Mouse (Mus musculus) neural tube, embryonic 14.5 days (tissue): ENCODE results near the gene Cpt1a. TPM values are rescaled to one million over a fixed set of nuclear protein-coding genes. Genes with fewer than 3 reads are reported as not detected.

Source experiments
- ATAC-seq: fragments of 200-750 bp; cut with Nextera tagmentation; 2 replicates; pipeline ENCODE4 v1.8.0; 2017; ENCODE audit warnings: low read depth, mild to moderate bottlenecking, moderate TSS enrichment, moderate library complexity
- H3K27ac ChIP-seq: fragments of 300-500 bp; sonication (generic); 2 replicates; pipeline ENCODE4 v1.5.1; 2014; ENCODE audit warnings: low read depth, mild to moderate bottlenecking, control low read depth, low read length, moderate library complexity, mixed read lengths
- H3K27me3 ChIP-seq: fragments of 300-500 bp; sonication (generic); 2 replicates; pipeline ENCODE4 v1.6.1; 2014; ENCODE audit warnings: low read length; ENCODE audit not compliant: control insufficient read depth, insufficient read depth
- H3K36me3 ChIP-seq: fragments of 300-500 bp; sonication (generic); 2 replicates; pipeline ENCODE4 v1.6.1; 2014; ENCODE audit warnings: low read length, mixed read lengths; ENCODE audit not compliant: control insufficient read depth, insufficient read depth
- H3K4me1 ChIP-seq: fragments of 300-500 bp; sonication (generic); 2 replicates; pipeline ENCODE4 v1.6.1; 2014; ENCODE audit warnings: low read length; ENCODE audit not compliant: control insufficient read depth, insufficient read depth
- H3K4me2 ChIP-seq: fragments of 300-500 bp; sonication (generic); 2 replicates; pipeline ENCODE4 v1.6.1; 2014; ENCODE audit warnings: mild to moderate bottlenecking, low read depth, low read length, control low read depth
- H3K4me3 ChIP-seq: fragments of 300-500 bp; sonication (generic); 2 replicates; pipeline ENCODE4 v1.5.1; 2014; ENCODE audit warnings: low read depth, low read length, control low read depth, mixed read lengths
- H3K9ac ChIP-seq: fragments of 300-500 bp; sonication (generic); replicated peaks from 2 replicates; pipeline ENCODE4 v1.6.1; 2014; ENCODE audit warnings: low read depth, mild to moderate bottlenecking, control low read depth, low read length, mixed read lengths
- H3K9me3 ChIP-seq: fragments of 300-500 bp; sonication (generic); 2 replicates; pipeline ENCODE4 v1.6.1; 2016; ENCODE audit warnings: low read length; ENCODE audit not compliant: control insufficient read depth
- WGBS: fragments of 180-500 bp; shearing (Covaris S2); extraction: QIAGEN DNeasy Blood & Tissue Kit; methylation state at CpG from one replicate; pipeline ENCODE4 v1.1.7; 2014; 5-methylcytosine and 5-hydroxymethylcytosine counted together
- polyA plus RNA-seq: library from polyadenylated mRNA; unstranded; fragments of >200 nt; fragmentation: Nextera tagmentation; extraction: Ambion mirVana; gene quantifications from 2 replicates; pipeline ENCODE4 v1.2.1, GENCODE M21; 2014

Gene Cpt1a
- polyA plus RNA-seq, 1 experiment from 2014 or later, result 10.0 TPM

GRCm38 (mm10) chr19:3353415-3354111 is 31.4 kb downstream of the Cpt1a start:
- no peaks in the 10 kb centered on the region for H3K9me3 ChIP-seq
- H3K4me3 ChIP-seq, result no peak overlapping the region
- no peaks in the 10 kb centered on the region for H3K4me1 ChIP-seq
- no peak for ATAC-seq
- WGBS, result 74% methylated on average over 7 of the region's 7 CpGs
- H3K4me2 ChIP-seq, result no peak overlapping the region
- no peaks in the 10 kb centered on the region for H3K27me3 ChIP-seq
- H3K9ac ChIP-seq, result no peak overlapping the region
- no peak overlapping the region for H3K27ac ChIP-seq
- no peaks in the 10 kb centered on the region for H3K36me3 ChIP-seq

- 64% methylated on average over 5 of the region's 5 CpGs for WGBS
- Histone ChIP-seq H3K36me3 (no peaks in the 10 kb centered on the region), H3K27me3 (no peaks in the 10 kb centered on the region), H3K9ac (no peak overlapping the region), H3K4me1 (no peaks in the 10 kb centered on the region), H3K4me3 (no peak overlapping the region), H3K4me2 (no peak overlapping the region), H3K27ac (no peak overlapping the region), H3K9me3 (no peaks in the 10 kb centered on the region)
- no peak for ATAC-seq
These were observed 33.0 kb downstream of the Cpt1a start for GRCm38 (mm10) chr19:3355096-3355495.

- 76% methylated on average over 5 of the region's 5 CpGs for WGBS
- ATAC-seq, result no peak
- H3K36me3 ChIP-seq, result no peaks in the 10 kb centered on the region
These were observed 34.4 kb downstream of the Cpt1a start for GRCm38 (mm10) chr19:3356516-3356915.

GRCm38 (mm10) chr19:3357620-3358019 is 35.5 kb downstream of the Cpt1a start:
- H3K27me3 ChIP-seq, result no peaks in the 10 kb centered on the region
- no peak overlapping the region for H3K4me2 ChIP-seq
- no peak overlapping the region for H3K4me3 ChIP-seq
- H3K9ac ChIP-seq, result no peak overlapping the region
- no peaks in the 10 kb centered on the region for H3K36me3 ChIP-seq
- H3K27ac ChIP-seq, result no peak overlapping the region
- ATAC-seq, result no peak
- no peaks in the 10 kb centered on the region for H3K4me1 ChIP-seq
- whole genome bisulfite sequencing, result 80% methylated on average over 4 of the region's 4 CpGs
- no peaks in the 10 kb centered on the region for H3K9me3 ChIP-seq

More at GRCm38 (mm10) chr19:3356516-3356915, 34.4 kb downstream of the Cpt1a start:
- no peak overlapping the region for H3K4me3 ChIP-seq
- H3K4me2 ChIP-seq, result no peak overlapping the region
- no peak overlapping the region for H3K27ac ChIP-seq
- H3K9ac ChIP-seq, result no peak overlapping the region
- no peaks in the 10 kb centered on the region for H3K9me3 ChIP-seq
- H3K4me1 ChIP-seq, result no peaks in the 10 kb centered on the region
- H3K27me3 ChIP-seq, result no peaks in the 10 kb centered on the region

- no peak overlapping the region for H3K4me2 ChIP-seq
These were observed 37.9 kb downstream of the Cpt1a start for GRCm38 (mm10) chr19:3359841-3360588.

GRCm38 (mm10) chr19:3363510-3363909 is 41.4 kb downstream of the Cpt1a start:
- WGBS, result 98% methylated on average over 4 of the region's 4 CpGs
- ATAC-seq, result no peak

More at GRCm38 (mm10) chr19:3359841-3360588, 37.9 kb downstream of the Cpt1a start:
- H3K36me3 ChIP-seq, result no peaks in the 10 kb centered on the region
- ATAC-seq, result no peak
- WGBS, result 89% methylated on average over 13 of the region's 13 CpGs
- no peak overlapping the region for H3K9ac ChIP-seq
- no peak overlapping the region for H3K4me3 ChIP-seq
- H3K27me3 ChIP-seq, result no peaks in the 10 kb centered on the region
- H3K4me1 ChIP-seq, result no peaks in the 10 kb centered on the region
- H3K27ac ChIP-seq, result no peak overlapping the region
- H3K9me3 ChIP-seq, result no peaks in the 10 kb centered on the region

GRCm38 (mm10) chr19:3365089-3365488 is 43.0 kb downstream of the Cpt1a start:
- no peaks in the 10 kb centered on the region for H3K36me3 ChIP-seq
- no peak overlapping the region for H3K27ac ChIP-seq
- ATAC-seq, result no peak
- H3K4me2 ChIP-seq, result no peak overlapping the region
- no peaks in the 10 kb centered on the region for H3K27me3 ChIP-seq
- H3K4me1 ChIP-seq, result no peaks in the 10 kb centered on the region
- no peak overlapping the region for H3K4me3 ChIP-seq
- H3K9ac ChIP-seq, result no peak overlapping the region
- 92% methylated on average over 3 of the region's 3 CpGs for WGBS
- no peaks in the 10 kb centered on the region for H3K9me3 ChIP-seq

More at GRCm38 (mm10) chr19:3363510-3363909, 41.4 kb downstream of the Cpt1a start:
- Histone ChIP-seq H3K36me3 (no peaks in the 10 kb centered on the region), H3K27me3 (no peaks in the 10 kb centered on the region), H3K4me1 (no peaks in the 10 kb centered on the region), H3K27ac (no peak overlapping the region), H3K4me3 (no peak overlapping the region), H3K9me3 (no peaks in the 10 kb centered on the region), H3K4me2 (no peak overlapping the region), H3K9ac (no peak overlapping the region)

GRCm38 (mm10) chr19:3368276-3368675 is 46.1 kb downstream of the Cpt1a start:
- H3K27me3 ChIP-seq, result no peaks in the 10 kb centered on the region
- no peaks in the 10 kb centered on the region for H3K9me3 ChIP-seq
- no peaks in the 10 kb centered on the region for H3K4me1 ChIP-seq
- no peaks in the 10 kb centered on the region for H3K36me3 ChIP-seq
- no peak overlapping the region for H3K9ac ChIP-seq
- no peak overlapping the region for H3K4me2 ChIP-seq
- no peak overlapping the region for H3K4me3 ChIP-seq
- no peak overlapping the region for H3K27ac ChIP-seq
- WGBS, result 94% methylated on average over 3 of the region's 3 CpGs
- ATAC-seq, result no peak

GRCm38 (mm10) chr19:3373380-3373779 is 51.2 kb downstream of the Cpt1a start:
- no peaks in the 10 kb centered on the region for H3K9me3 ChIP-seq
- H3K27me3 ChIP-seq, result no peaks in the 10 kb centered on the region
- 69% methylated on average over 12 of the region's 12 CpGs for WGBS
- no peak overlapping the region for H3K4me3 ChIP-seq
- no peak overlapping the region for H3K27ac ChIP-seq
- ATAC-seq, result no peak
- H3K36me3 ChIP-seq, result no peaks in the 10 kb centered on the region
- no peak overlapping the region for H3K9ac ChIP-seq
- no peak overlapping the region for H3K4me2 ChIP-seq
- no peaks in the 10 kb centered on the region for H3K4me1 ChIP-seq
